Mouse (Mus musculus): ENCODE measurements around the gene Ctf1.

Ctf1 gene

GRCm38 (mm10) chr7:127712461-127713385 is at the start of gene Ctf1:
TSS of gene Ctf1 (plus strand) at chr7:127712736.
- peak; percentile 74 for DNase-seq

- no peak for DNase-seq
Measured at GRCm38 (mm10) chr7:127662926-127663325, 49.6 kb upstream of the Ctf1 start.

DNA sequence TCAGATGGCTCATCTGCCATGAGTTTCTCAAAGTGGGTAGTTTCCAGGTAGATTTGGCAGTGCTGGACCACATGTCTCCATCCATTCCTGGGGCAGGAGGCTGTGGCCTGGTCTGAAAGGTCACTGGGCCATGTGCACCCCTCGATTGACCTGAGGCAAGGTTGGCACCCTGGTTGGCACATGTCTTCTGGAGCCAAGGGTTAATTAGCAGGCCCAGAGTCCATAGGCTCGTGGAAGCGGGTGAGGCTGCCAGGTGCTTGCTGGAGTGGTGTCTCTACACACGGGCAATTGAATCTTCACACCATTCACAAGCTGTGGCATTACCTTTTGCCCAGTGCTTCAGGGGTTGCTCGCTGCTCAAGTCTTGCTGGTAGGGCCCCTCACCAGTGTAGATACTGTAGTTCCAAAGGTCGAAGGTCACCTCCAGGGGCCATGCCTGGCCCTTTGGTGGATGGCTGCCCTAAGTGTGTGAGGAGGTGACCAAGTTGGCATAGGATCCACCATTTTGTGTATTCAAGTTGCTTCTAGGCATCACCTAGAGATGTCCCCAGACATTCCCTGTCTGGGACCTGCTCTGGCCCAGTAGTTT is 46.4 kb upstream of the Ctf1 start:
- DNase-seq, result no peak

- no peak for DNase-seq
Measured at GRCm38 (mm10) chr7:127666679-127667078, 45.9 kb upstream of the Ctf1 start.

GRCm38 (mm10) chr7:127667171-127667570 is 45.4 kb upstream of the Ctf1 start:
- DNase-seq, result no peak

- no peak for DNase-seq
Measured at GRCm38 (mm10) chr7:127671880-127672774, 40.4 kb upstream of the Ctf1 start.

- DNase-seq, result no peak
Measured at GRCm38 (mm10) chr7:127672776-127673175, 39.8 kb upstream of the Ctf1 start.

DNA sequence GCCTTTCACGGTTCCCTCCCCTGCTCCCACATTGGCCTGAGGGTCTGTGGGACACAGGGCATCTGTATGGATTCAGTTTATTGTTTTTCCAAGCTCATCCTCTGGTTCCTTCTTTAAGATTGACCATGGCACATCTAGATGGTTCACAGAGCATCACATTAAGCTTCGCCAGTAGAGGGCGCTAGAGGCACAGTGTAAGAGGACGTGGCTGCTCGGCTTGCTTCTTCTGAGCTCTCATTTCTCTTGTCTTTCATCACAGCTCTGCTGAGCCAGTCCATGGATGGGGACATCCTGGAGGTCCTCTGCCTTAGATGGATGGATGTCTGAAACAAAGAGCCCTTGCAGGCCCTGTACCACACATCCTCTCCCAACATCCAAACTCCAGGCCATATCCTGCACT is 37.6 kb upstream of the Ctf1 start:
- peak; percentile 86 for DNase-seq

DNA sequence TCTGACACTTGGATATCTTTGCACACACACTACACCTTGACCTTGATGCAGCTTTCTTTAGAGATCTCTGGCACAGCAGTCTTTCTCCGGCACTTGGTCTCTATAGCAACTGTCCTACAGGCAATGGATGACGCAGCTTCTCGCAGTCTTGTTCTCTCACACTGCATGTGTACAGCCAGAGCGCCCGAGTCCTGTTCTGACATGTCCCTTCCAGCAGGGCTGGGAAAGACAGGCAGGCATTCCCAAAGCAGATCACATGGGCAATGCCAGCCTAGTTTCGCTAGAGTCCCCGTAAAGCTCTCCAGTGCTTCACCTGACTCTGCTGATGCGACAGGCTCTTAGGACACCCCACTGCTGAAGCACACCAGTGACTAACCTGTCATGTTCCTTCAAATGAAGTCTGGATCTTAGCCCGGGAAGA is 37.1 kb upstream of the Ctf1 start:
- no peak for DNase-seq

DNA sequence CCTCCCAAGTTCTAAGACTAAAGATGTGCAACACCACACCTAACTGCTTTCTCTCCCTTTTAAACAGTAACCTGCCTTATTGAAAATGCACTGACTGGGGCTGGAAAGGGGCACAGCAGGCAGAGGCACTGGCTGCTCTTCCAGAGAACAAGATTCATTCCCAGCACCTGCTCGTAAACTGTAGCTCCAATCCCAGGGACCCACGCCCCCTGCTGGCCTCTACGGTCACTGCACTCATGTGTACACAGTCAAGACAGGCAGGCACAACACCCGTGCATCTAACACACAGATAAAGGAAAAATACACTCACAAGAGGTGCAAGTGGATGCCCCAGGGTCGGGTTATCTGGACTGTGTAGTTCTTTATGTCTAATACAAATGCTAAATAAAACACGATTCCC is 35.5 kb upstream of the Ctf1 start:
- peak; percentile 81 for DNase-seq

DNA sequence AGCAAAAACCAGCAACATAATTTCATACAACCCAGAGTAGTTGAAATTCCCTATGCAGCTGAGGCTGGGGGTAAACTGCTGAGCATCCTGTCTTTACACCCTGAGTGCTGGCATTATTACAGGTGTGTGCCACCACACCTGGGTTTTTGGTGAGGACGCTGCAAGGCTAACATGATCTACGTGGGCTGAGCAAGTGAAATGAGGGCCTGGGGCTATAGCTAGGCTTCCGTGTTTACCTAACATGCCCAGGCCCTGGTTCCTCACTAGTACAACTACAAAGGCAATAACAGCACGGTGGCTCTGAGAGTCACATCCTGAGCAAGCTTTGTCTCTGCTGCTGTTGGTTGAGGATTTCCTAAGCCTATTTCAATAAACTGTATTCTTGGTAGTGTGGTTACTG is 34.9 kb upstream of the Ctf1 start:
- DNase-seq, result no peak

DNA sequence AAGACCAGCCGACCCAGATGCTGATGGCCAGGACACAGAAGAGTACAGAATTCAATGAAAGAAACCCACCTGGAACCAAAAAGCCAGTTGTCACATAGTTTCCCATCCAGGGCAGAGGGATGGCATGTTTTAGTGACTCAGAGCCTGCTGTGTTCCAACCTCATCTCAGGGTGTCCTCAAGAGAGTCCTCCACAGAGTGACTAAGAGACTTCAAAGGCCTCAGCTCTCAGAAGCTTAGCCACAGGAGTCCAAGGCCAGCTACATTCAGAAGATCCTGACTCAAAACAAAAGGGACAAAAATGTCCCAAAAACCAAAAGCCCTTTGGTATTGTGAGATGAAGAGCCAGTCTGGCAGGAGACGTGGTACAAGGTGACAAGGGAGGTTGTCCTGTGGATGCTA is 33.7 kb upstream of the Ctf1 start:
- DNase-seq, result no peak

- no peak for DNase-seq
Measured at GRCm38 (mm10) chr7:127680541-127680940, 32.0 kb upstream of the Ctf1 start.

DNA sequence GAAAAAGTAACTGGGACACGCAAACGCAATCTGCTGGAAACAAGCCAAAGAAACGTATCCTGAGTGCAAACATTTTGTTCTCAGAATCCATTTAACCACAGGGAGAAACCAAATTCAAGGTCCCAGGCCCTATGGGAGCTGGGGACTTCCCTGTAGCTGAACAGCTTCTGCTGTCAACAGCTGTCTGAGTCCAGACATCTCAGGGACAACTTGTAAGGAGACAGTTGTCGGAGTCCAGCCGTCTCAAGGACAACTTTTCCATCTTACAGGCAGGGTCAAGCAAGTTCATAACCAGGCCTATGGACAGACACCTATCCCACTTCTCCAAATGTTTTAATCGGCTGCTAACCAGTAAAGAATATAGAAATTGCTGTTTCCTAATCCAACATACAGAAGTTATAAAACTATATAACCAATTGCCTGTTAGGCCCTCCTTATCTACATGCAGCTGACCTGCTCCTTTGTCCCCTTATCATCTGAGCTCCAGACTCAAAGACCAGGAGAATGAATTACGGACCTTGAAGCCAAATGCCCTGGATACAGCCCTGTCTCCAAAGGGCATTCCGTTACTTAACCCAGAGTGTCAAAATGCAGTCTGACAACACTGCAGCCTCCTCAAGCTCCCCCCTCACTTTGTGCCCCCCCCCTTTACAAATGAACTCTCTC is 30.5 kb upstream of the Ctf1 start:
- no peak for DNase-seq

DNA sequence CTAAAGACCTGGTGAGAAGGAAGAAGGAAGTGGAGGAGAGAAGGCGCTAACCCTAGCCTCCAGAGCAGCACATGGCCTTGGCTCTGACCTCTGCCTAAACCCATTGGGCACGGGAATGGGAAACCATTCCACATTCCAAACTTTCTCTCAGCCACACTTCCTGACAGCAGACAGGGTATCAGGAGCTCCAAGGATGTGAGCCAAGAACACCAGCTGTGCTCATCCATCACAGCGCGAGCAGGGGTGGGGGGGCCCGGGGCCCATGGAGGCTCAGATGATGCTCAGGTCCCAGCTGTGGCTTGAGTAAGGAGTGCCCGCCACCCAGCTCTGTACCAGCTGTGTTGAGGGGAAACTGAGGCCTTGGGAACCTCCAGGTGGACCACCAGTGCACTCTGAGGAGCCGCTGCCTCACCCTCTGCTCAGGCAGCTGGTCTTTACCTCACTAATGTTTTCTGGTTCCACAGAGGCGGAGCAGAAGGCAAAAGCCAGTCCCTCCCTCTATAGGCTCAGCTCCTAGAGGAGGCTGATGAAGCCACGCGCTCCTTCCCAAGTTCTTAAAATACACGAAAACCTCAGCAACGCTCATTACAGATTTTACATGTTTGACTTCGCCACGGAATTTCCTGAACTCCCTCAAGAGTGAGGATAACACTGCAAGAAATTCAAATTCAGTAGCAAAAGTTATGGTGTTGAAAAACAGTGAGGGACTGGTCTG is 27.1 kb upstream of the Ctf1 start:
- DNase-seq, result no peak

GRCm38 (mm10) chr7:127686740-127687449 is 25.6 kb upstream of the Ctf1 start:
- no peak for DNase-seq

- no peak for DNase-seq
Measured at GRCm38 (mm10) chr7:127688935-127689334, 23.6 kb upstream of the Ctf1 start.

- no peak for DNase-seq
Measured at GRCm38 (mm10) chr7:127689626-127690280, 22.8 kb upstream of the Ctf1 start.

DNA sequence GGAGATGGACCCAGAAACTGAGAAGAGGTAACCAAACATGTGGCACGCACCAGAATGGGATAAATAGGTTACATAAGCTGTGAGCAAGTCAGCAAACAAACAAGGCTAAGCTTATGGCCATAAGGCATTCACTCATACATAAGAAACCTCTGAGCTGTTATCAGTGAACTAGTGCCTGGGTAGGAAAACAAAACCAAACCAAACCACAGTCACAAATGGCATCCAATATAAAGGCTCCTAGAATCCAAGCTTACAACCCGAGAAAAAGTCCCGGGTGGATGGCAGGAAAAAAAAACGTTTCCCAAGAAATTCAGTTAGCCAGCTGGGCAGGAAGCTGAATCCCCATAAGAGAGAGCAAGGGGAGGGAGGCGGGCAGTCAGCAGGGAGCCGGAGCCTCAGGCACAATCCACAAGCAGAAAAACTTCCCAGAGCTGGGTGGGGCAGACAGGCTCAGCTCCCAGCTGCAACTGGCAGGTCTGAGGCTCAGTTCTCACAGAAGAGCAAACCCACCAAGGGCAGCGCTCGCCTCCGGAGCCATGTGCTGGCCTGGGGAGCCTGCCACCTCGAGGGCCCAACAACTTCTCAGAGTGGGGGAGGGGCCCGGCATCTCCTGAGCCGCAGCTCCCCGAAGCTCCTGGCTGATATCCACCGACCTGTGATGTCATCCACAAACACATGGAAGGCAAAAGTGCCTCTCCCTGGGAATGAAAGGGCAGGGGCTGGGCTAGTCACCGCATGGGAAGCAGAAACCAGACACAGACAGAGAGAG is 21.1 kb upstream of the Ctf1 start:
- peak; percentile 46 for DNase-seq

GRCm38 (mm10) chr7:127693290-127693689 is 19.2 kb upstream of the Ctf1 start:
- no peak for DNase-seq
